Mouse (Mus musculus) gonadal fat pad, adult 2 months (tissue): ENCODE results near the gene A930033H14Rik. TPM values are rescaled to one million over a fixed set of nuclear protein-coding genes. Genes with fewer than 3 reads are reported as not detected.

ENCODE experiments used
- DNase-seq: peaks from one replicate; pipeline ENCODE4 v3.0.0-alpha.2; 2012; ENCODE audit warnings: low read depth
- polyA plus RNA-seq: library from polyadenylated mRNA; depleted of rRNA; stranded (reverse); fragments of >200 nt; gene quantifications from 2 replicates; pipeline ENCODE4 v1.2.3, GENCODE M21; 2012; rRNA removed

The A930033H14Rik gene
- polyA plus RNA-seq, result 0.99 and 1.4 TPM in 2 replicates

DNA sequence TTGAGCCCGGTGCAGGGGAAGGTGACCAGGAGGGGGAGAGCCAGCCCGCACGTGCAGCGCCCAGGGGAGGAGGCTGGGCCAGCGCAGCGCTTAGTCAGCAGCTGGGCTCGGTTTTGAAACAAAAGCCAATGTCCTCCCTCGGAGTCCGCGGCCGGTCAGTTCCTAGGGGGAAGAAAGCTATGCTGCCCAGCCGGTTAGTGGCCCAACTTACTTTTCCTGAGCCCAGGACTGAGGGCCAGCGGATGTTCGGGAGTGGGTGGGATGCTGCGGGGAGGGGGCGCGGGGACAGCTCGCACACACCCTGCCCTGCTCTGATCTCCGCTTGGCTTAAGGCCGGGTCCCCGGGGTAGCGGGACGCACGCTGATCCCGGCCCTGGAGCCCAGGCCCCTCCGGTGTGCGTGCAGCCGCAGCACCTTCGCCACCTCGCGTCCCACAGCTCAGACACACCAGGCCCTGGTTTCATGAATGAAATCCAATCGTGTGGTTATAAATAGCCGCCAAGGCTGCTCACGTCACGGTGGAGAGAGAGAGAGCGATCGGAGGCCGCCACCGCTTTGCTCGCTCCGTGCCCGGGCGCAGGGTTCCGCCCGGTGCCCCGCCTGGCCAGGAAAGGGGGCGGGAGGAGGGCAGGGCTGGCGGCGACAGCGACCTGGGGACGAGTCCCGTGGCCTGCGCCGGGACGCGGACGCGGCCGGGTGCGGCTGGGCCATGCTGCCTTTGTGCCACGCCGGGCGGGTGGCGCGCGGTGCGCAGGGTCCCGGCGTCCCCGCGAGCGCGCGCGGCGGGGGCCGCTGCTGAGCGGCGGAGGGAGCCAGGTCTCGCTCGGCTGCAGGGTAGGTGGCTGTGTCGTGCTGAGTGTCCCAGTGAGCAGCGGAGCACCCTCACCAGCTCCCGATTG is at the start of gene A930033H14Rik:
A930033H14Rik (minus strand) TSS at position 557 of the 899 bp plus-strand sequence.
- no peak for DNase-seq

DNA sequence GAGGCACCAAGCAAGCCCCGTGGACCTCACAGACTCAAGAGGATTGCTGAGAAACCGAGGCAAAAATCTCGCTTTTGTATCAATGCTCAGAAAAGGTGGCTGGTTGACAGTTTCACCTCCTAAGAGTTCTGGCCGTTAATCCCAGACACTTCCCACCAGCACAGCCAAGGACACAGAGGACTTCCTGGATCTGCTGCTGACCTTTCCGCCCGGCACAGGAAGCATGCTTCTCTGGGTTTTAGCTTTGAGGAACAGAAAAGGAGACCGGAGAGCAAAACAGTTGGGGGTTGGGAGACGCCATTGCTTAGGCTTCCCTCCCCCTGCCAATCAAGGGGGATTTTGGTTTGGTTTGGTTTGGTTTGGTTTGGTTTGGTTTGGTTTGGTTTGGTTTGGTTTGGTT is 47.0 kb upstream of the A930033H14Rik start:
- no peak for DNase-seq

DNA sequence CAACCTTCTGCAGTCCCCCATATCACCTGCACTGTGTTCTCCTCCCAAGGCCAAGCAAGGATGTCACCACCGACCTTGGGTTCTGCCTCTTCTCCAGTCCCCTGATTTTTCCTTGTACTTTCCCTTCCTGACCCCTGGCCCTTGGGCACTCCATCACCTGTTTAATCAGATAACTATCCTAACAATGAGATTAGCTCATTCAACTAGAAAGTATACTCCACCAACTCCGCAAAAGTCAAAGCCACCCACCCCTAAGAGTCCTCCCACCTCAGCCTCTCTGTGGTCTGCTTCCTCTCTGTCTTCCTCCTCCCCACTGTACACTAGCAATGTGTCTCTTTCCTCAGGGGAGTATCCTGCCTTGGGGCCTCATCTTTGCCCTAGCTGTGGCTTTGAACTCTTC is 46.3 kb upstream of the A930033H14Rik start:
- DNase-seq, result no peak

DNA sequence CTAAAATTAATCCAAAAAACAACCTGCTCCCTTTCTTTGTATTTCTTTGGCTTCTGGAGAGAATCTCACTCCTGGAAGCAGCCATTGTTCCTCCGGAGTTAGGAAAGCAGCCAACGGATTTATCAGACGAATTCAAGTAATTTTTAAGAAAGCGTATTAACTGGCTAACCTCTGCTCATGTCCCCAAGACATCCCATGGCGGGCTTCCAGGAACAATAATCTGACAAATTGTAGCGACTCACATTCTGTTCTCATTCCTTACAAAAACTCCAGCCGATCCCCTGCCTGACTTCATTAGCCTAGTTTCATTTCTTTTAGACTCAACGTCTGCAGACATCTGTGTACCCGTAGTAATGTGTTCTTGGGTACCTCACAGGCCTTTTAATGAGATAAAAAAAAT is 45.7 kb upstream of the A930033H14Rik start:
- no peak for DNase-seq

DNA sequence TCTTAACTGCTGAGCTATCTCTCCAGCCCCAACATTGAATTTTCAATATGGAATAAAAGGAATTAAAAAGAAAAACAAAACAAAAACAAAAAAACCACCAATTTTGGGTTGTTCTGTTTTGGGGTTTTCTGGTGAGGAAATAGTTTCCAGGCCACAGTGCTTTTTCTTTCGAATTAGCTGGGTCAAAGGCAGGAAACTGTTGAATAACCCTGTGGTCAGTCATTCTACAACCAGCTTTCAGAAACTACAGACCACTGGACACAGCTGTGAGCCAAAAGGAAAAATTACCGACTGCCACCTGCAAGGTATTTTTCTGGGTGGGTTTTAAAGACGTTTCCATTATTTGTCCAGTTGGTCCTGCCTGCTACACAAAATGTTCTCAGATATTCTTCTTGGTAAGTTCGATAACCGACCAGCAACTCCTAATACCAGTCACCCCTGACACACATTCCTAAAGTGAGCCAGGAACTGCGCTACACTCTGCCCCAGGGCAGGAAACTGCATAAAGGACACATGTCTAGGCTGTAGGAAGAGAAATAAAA is 44.8 kb upstream of the A930033H14Rik start:
- DNase-seq, result no peak

DNA sequence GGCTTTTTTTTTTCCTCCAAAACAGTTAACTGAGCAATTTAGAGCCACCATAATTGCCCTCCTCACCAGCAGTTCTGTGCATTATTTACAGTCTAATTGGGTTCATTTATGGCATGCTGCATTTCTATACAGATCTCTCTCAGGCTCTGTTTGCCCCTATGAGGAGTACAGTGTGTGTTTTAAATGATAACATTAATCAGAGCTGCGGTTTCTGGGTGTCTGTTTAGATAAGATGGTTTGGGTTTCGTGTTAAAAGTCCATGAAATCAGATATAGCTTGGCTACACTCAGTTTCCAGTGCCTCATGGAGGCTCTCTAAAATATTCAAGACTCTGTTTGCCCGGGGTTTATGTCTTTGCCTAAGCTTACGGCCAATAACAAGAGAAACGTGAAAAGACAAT is 42.7 kb upstream of the A930033H14Rik start:
- DNase-seq, result no peak

DNA sequence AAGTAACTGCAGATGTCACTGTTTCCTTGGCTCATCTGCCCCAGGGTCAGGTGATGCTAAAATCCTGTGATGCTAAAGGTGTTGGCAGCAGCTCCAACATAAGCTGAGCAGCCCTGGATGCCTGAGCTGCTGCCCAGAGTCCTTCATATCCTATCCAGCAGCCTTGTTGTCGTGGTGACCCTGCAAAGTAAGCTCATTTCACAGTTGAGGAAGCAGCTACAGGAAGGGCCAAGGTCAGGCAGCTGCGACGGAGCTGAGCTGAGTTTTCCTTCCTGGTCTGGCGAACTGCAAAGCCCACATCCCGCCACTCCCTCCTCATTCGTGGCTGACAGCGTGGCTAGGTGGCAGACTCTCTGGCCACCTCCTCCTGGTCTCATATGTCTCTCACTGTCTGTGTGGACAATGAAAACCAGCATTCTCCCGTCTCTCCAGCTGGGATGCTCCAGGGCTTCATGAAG is 41.5 kb upstream of the A930033H14Rik start:
- DNase-seq, result no peak

DNA sequence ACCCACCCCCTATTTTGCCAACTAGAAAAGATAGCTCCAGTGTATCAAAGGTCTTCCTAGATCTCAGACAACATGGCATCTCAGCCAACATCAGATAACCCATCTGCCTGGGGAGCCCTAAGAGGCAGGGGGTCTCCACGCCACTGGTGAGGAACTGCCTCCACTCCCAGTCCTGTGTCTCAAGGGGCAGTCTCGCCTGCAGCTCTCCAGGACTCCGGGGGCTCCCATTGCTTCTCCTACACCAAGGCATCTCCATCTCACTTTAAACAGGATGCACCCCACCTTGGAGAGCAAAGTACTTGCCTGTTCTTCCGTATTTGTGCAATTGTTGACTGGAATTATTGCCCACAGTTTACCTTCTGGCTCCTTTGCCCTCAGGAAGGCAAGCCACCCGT is 40.8 kb upstream of the A930033H14Rik start:
- DNase-seq, result no peak

DNA sequence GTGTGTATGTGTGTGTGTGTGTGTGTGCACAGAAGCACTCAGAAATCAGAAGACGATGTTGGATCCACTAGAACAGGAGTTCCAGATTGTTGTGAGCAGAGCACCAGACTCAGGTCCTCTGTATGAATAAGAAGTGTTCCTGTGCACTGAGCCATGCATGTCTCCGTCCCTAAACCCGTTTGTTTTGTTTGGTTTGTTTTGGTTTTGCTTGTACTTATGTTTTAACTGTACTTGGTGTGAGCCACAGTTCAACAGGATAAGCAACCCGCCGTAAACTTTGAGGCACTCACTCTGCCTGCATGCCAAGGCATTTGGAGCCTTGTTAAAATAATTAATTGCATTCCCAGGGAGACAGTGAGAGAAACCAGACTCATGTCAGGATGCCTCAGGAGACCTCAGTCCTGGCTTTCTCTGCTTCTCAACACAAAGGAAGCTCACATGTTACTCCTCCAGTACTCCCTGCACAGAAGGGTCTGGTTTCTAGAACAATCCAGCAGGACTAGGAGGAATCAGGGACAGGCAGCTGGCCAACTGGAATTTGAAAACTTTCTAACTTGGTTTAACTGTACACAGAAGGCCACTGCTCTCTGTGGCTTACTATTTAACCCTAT is 40.3 kb upstream of the A930033H14Rik start:
- DNase-seq, result no peak

DNA sequence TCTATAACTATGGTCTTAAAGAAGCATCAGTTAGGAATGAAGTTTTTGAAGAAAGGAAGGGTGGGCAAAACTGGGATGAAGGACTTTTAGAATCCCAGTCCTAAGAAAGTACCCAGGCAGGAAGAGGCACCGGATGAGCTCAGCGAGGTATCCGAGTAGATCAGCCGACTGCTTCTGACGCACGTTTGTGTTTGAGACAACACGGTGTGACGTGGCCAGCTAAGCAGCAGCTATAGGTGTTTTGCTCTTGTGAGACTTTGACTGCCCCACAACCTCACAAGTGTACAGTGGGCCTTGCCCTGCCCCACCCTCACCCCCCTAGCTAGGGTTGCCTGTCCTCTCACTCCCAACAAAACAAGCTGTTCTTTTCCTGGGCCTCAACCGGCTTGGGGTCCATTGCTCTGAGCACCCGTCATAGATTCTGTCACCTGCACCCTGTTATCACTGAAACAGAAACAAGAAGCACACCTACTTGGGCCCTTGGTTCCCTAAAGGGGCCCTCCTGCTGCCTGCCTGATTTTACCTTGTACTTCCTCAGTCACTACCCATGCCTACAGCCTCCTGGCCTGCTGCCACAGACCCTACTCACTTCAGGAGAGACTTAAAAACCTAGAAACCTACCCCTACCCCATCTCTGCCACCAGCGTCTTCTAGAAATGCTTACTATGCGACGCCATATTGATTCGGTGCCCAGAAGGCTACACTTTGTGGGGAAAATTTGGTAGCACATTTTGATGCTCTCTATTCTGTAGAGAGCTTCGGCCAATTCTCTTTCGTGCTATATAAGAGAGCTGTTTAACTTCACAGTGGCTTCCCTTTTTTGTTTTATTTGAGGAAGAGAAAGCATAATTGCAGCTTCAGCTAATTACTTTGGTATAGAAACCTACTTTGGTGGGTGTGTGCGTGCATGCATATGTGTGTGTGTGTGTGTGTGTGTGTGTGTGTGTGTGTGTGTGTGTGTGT is 39.5 kb upstream of the A930033H14Rik start:
- no peak for DNase-seq

DNA sequence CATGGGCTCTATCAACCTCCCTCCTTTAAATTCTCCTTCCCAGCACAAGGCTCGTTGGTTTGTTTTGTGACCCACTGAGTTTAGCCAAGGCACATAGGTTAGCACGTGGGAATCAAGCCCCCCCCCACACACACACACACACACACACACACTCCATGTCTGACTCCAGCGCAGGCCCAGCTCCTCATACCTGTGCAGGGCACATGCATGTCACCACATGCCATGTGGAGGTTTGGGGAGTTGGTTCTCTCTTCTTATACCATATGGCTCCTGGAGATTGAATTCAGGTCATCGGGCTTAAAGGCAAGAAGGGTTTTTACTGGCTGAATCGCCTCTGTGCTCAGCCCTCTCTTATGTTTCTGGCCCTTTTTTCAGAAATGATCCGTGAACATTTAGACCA is 38.4 kb upstream of the A930033H14Rik start:
- no peak for DNase-seq

DNA sequence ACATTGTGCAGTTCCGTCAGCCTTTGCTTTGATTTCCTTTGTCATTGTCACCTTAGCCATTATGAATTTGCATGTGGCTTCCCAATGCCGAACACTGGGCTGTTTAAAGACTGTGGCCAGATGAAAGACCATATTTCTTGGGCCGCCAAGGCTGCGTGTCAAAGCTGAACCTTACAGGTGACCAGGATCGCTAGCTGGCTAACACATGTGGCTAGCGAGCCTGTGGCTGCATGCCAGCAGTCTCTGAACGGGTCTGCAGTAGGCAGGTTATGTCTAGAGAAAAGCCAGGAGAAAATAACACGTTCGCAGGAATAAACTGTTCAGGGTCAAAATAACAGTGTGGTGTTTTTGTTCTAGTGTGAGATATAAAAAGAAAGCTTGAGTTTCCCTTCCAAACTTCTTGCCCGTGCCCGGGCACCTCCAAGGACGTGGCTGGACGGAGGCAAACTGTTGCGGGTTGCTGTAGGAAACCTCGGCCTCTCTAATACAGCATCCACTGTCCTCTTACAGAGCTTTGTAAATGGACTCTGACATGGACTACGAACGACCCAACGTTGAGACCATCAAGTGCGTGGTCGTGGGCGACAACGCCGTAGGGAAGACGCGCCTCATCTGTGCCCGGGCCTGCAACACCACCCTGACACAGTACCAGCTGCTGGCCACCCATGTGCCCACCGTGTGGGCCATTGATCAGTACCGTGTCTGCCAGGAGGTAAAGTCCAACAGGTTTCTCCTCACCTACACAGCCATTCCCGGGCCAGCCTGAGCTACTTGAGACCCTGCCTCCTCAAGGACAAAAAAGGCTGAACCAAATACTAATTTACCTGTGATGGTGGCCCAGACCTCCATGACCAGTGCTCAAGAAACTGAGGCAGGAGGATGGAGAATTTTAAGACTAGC is 35.6 kb upstream of the A930033H14Rik start:
- no peak for DNase-seq

DNA sequence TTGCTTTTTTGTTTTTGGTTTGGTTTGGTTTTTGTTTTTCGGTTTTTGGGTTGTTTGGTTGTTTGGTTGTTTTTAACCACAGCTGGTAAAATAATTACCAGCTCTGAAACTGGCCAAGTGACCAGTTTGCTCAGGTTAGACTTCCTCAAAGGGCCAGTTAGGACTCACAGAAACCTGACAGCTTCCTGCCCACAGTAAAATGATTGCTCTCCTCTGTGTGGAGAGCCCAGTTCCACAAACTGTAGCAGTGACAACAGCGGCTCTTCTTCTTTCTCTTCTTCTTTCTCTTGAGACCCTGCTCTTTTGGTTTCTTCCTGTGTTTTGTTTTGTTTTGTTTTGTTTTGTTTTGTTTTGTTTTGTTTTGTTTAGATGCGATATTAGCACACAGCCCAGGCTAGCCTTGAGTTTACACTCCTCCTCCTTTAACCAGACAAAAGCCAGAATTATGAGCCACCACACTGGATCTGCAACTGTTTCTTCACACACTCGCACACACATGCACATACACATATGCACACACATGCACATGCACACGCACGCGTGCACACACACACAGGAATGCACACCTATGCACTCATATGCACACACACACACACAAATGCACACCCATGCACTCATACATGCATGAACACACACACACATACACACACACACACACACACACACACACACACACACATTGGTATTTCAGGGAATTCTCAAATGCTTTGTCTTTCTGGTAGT is 34.6 kb upstream of the A930033H14Rik start:
- DNase-seq, result no peak

DNA sequence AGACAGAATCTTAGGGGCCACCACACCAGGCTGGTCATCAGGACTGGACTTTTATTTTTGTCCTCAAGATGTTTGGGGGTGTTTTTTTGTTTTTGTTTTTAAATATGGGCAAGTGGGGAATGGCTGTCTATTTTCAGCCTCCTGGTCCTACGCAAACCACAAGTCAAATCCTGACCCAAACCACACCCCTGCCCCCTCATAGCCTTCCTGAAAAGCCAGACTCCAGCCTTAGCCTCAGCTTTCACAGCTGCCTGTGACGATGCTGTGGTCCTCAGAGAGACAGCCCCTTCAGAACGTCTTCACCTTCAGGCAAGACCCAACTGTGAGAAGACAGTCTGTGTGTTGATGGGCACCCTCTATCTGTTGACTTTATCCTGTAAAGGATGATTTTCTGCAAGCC is 33.9 kb upstream of the A930033H14Rik start:
- DNase-seq, result no peak

DNA sequence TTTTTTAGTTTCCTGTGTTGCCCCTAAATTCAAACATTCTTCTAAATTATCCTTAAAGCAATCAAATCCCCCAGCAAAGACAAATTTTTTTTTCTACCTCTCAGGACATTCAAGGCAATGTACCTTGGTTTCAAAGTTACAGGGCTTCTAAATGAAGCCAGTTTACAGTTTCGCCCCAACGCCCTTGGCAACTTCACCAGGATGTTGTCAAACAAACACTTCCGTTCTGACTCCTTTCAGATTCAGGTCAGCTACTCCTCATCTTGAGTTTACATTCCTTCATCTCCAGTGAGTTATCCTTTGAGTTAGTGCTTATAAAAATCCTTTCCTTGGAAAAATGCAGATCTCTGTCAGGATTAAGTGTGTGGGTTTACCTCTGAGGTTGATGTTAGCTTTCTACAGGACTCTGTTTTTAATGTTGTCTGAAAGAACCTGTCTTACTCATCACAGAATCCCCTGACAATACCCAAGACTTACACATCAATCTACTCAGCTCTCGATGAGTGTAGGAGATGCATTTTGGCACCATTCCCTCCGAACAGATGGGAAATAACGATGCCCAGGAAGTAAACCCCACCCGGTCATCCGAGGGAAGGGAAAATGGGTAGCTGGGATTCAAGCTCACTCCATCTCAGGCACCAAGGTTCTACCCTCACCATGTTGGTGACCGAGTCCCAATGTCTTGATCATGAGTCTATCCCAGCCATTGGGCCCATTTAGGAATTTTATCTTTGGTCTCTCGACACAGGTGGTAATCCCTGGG is 33.2 kb upstream of the A930033H14Rik start:
- no peak for DNase-seq

DNA sequence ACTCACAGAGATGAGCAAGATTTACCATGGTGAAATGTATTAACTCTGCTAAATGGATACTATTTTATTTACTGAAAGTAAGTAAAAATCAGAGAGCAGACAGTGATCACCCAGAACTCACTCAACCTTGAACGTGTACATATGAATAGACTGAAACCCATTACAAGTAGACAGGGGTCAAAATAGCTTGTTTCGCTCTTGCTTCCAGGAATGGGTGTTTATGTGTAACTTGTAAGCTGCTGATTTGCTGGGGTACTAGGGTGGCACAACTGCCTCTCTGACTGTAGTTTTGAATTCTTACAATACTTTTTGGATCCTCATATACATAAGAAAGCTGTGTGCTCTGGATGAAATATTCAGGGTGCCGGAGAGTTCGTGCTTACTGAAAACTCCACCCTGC is 32.3 kb upstream of the A930033H14Rik start:
- no peak for DNase-seq

DNA sequence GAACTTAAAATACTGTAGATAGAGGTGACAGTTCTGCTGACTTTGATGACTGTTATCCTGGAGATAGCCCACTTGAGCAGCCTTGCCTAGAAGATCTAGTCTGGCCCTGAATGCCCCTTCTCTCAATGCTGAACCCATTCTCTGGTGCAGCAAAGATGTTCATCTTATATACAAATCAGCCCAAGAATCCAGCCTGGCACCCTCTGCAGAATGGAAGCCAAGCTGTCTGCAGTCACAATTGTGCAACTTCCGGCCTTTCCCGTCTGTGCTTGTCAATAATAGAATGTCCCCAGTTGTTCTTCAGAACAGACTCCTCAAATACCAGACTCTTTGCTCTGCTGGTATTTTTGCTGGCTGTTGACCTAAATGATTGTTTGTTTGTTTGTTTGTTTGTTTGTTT is 27.6 kb upstream of the A930033H14Rik start:
- no peak for DNase-seq

DNA sequence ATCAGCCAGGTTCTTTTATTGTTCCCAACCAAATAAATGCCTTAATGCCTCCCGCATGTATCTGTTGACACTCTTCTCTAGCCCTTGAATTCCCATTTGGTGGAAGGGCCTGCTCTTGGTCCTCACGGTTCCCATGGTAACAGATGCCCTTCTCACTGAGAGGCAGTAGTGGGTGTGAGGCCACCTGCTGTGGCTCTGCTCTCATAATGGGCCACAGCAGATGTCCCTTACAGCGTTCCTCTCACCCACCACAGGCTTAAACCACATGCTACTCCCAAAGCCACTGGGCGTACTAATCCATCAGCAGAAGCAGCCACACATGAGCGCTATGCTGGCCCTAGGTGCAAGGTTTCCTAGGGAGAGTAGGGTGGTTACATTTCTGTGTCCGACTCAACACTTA is 25.4 kb upstream of the A930033H14Rik start:
- no peak for DNase-seq

DNA sequence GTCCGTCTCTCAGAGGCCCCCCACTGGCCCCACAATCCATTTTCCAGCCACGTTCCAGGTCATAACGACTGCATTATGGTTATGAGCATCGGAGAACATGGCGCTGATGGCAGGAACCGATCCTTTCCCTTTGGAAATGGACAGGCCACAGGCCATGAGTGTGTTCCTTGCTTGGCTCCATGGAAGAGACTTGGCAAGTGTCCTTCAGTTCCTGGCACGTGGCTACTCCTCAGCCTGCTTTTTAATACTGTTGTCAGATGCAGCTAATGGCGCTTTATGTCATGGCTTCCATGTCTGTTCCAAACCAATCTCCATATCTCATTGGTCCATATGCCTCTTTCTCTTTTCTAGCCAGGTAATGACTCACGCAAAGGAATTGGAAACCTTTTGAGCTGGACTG is 24.9 kb upstream of the A930033H14Rik start:
- DNase-seq, result no peak
